Mouse (Mus musculus) forebrain, embryonic 12.5 days (tissue): Measurements from ENCODE around the gene Sspn. TPM values are rescaled to one million over a fixed set of nuclear protein-coding genes. Genes with fewer than 3 reads are reported as not detected.

Experiments
- ATAC-seq: fragments of 200-750 bp; cut with Nextera tagmentation; 2 replicates; pipeline ENCODE4 v1.8.0; 2017; ENCODE audit warnings: moderate TSS enrichment; ENCODE audit not compliant: low FRiP score
- H3K27ac ChIP-seq: fragments of 300-500 bp; sonication (generic); 2 replicates; pipeline ENCODE4 v1.5.1; 2016; ENCODE audit warnings: mild to moderate bottlenecking
- H3K27me3 ChIP-seq: fragments of 300-500 bp; sonication (generic); 2 replicates; pipeline ENCODE4 v1.6.1; 2016; ENCODE audit warnings: mild to moderate bottlenecking
- H3K36me3 ChIP-seq: fragments of 300-500 bp; sonication (generic); replicated peaks from 2 replicates; pipeline ENCODE4 v1.6.1; 2016; ENCODE audit warnings: mild to moderate bottlenecking
- H3K4me1 ChIP-seq: fragments of 300-500 bp; sonication (generic); 2 replicates; pipeline ENCODE4 v1.6.1; 2016
- H3K4me2 ChIP-seq: fragments of 300-500 bp; sonication (generic); 2 replicates; pipeline ENCODE4 v1.6.1; 2016; ENCODE audit warnings: mild to moderate bottlenecking, moderate library complexity
- H3K4me3 ChIP-seq: fragments of 300-500 bp; sonication (generic); replicated peaks from 2 replicates; pipeline ENCODE4 v1.5.1; 2016; ENCODE audit warnings: mild to moderate bottlenecking
- H3K9ac ChIP-seq: fragments of 300-500 bp; sonication (generic); 2 replicates; pipeline ENCODE4 v1.6.1; 2016; ENCODE audit warnings: mild to moderate bottlenecking
- H3K9me3 ChIP-seq: fragments of 300-500 bp; sonication (generic); 2 replicates; pipeline ENCODE4 v1.6.1; 2016
- WGBS: fragments of 180-500 bp; shearing (Covaris S2); methylation state at CpG from one replicate; pipeline ENCODE4 v1.1.7; 2016; 5-methylcytosine and 5-hydroxymethylcytosine counted together
- polyA plus RNA-seq: library from polyadenylated mRNA; unstranded; fragments of >200 nt; fragmentation: Nextera tagmentation; extraction: Ambion mirVana; gene quantifications from 2 replicates; pipeline ENCODE4 v1.2.1, GENCODE M21; 2016

Sspn gene
- polyA plus RNA-seq, 1 experiment from 2014 or later = 3.2 TPM

GRCm38 (mm10) chr6:146009163-146009915, 77.9 kb downstream of the Sspn start:
- no peak overlapping the region for H3K4me3 ChIP-seq
- no peak for ATAC-seq
- H3K4me1 ChIP-seq = peaks cover 15% of the 10 kb centered on the region; the same call in 1 of the 2 replicates
- H3K4me2 ChIP-seq = no peak overlapping the region
- H3K36me3 ChIP-seq = no peaks in the 10 kb centered on the region
- H3K27ac ChIP-seq = no peak overlapping the region
- H3K27me3 ChIP-seq = no peaks in the 10 kb centered on the region
- no peak overlapping the region for H3K9ac ChIP-seq
- H3K9me3 ChIP-seq = no peaks in the 10 kb centered on the region
- whole genome bisulfite sequencing = 69% methylated on average over 10 of the region's 10 CpGs

GRCm38 (mm10) chr6:146010093-146010764, 78.8 kb downstream of the Sspn start:
- ATAC-seq = no peak
- Histone ChIP-seq H3K4me2 (no peak overlapping the region), H3K36me3 (no peaks in the 10 kb centered on the region), H3K4me1 (peaks cover 15% of the 10 kb centered on the region; the same call in 1 of the 2 replicates), H3K9ac (no peak overlapping the region), H3K27ac (no peak overlapping the region), H3K27me3 (no peaks in the 10 kb centered on the region), H3K9me3 (no peaks in the 10 kb centered on the region), H3K4me3 (no peak overlapping the region)
- 73% methylated on average over 12 of the region's 12 CpGs for WGBS

GRCm38 (mm10) chr6:146014312-146014711, 82.9 kb downstream of the Sspn start:
- Histone ChIP-seq H3K4me3 (no peak overlapping the region), H3K27ac (no peak overlapping the region), H3K4me2 (no peak overlapping the region), H3K4me1 (0 out of 2 replicates have a peak, but pooled peaks cover 5% of the 10 kb centered on the region), H3K27me3 (no peaks in the 10 kb centered on the region), H3K9ac (no peak overlapping the region), H3K9me3 (no peaks in the 10 kb centered on the region), H3K36me3 (no peaks in the 10 kb centered on the region)
- WGBS = 95% methylated on average over 3 of the region's 3 CpGs
- ATAC-seq = no peak

Other genes starting within 250 kb of the Sspn start
- 3.1 and 3.6 TPM in 2 replicates for gene Rassf8, start 184.9 kb upstream of the Sspn start, polyA plus RNA-seq
- gene Bhlhe41, start 66.1 kb upstream of the Sspn start, polyA plus RNA-seq = 1.5 and 1.6 TPM in 2 replicates